Mouse (Mus musculus): ENCODE results near the gene Ccdc6. TPM values are rescaled to one million over a fixed set of nuclear protein-coding genes. Genes with fewer than 3 reads are reported as not detected.

Ccdc6 gene
- polyA plus RNA-seq (2014; fragmentation: Illumina TruSeq; extraction: RNeasy Lipid Tissue Mini Kit (QIAGEN cat#74804); ENCODE audit: low read depth, low replicate concordance) = 12.8 TPM

DNA sequence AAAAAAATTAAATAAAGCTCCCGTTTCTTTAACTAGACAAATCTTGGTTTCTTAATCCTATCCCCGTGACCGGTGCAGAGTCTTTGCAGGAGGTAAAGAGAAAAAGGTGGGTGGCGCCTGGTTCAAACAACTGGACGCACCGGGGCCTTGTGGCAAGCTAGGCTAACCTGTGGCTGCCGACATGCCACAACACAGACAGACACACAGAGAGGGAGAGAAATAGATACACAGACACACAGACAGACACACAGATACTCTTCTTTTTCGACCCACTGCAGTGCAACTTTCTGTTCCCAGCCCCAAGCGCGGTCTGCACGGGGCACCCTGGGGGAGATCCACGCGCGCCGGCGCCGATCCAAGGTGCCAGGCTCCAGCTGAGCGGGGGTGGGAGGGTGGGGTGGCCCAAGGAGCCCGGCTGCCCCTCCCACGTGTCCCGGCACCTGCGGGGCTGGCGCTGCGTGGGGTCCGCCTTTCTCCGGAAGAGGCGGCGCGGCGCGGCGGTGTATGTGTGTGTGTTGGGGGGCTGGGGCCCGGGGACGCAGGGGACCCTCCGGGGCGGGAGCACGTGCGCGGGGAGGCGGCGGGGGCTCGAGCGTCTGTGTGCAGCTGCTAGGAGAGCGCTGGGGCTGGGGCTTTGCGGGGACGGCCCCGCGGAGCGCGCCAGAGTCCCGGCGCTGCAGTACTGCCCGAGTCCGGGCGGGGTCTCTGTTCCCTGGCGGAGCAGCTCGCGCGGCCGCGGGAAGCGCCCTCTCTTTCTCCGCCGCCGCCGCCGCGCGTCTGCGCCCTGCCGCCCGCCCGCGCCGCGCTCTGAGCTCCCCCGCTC, at the start of gene Ccdc6:
Gene Ccdc6 (plus strand): TSS at position 756 of the 823 bp plus-strand sequence.

DNA sequence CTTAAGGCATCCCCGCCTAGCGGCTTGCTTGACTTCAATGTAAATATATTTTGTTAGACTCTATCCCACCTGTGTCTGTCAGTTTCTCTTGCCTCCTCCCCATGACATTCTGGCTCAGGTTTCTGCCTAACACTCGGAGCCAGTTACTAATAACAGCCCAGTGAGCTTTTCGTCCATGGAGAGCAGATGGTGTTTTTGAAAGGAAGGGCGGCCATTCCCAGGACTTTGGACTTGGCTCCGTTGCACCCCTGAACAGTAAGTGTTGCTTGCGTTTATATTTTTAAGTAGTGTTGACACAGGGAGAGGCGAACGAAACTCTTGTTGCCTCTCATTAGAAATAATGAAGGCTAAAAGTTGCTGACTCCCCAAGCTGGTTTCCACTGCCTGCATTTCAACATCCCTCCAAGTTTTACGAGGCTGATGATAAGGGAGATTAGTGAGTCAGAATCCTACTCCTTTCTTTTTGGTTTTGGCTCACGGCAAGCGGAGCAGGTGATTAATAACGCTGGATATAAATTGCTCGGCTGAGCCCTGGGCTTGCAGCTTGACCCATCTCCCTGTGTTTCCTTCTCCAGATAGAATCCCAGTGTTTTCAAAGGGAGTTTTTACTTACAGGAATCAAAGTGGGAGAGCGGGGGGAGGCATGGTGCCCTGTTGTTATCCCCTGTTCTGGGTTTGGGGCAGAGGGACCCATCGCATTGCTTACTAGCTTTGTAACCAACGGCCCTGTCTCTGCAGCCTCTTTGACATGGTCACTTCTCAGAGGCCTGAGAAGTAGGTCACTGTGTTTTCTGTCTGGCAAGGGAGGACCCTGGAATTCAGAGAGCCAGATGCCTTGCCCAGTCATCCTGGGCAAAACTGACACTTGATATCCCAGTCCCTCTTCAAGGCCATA, 107.8 kb downstream of the Ccdc6 start, which contains the start of gene Mrln:
Gene Mrln (plus strand): TSS at position 160 of the 895 bp plus-strand sequence.

Other genes with a start within 250 kb of the Ccdc6 start
- 0.77 TPM for gene Mrln, start 107.5 kb downstream of the Ccdc6 start, polyA plus RNA-seq (2014; fragmentation: Illumina TruSeq; extraction: RNeasy Lipid Tissue Mini Kit (QIAGEN cat#74804); ENCODE audit: low read depth, low replicate concordance)
- 1.6 TPM for gene Slc16a9, start 148.0 kb downstream of the Ccdc6 start, polyA plus RNA-seq (2014; fragmentation: Illumina TruSeq; extraction: RNeasy Lipid Tissue Mini Kit (QIAGEN cat#74804); ENCODE audit: low read depth, low replicate concordance)